9 mouse cellular contexts compared by ENCODE assay signal in the genomic region with DNA sequence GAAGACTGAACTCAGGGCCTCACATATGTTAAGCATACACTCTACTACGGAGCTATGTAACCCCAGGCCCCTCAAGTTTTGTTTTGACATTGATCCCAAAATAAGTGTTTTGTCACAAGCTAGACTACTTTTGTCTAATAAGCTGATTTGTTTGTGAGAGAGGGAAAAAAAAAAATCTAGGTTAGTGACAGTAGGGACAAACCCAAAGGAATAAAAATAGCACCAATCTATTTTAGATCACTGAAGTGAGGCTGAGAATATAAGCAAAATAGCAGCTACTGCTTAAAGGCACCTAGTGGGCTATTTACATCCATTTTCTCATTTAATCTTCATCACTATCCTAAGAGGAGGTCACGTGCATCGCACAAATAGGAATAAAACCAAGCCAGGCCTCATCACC. TPM values are rescaled to one million over a fixed set of nuclear protein-coding genes. Genes with fewer than 3 reads are reported as not detected.
DNase-seq lines count a peak whose midpoint lies in the region; ATAC-seq and TF ChIP-seq lines count a peak whose summit lies in the region.
"Had no signal": no experiment of that assay in that cellular context is flagged by ENCODE, and none has a peak within 500 bp of the region (broad histone marks: within the 10 kb centered on the region; RNA-seq: fewer than 3 reads in every experiment).

No protein-coding gene starts in this region.

- H3K27ac ChIP-seq in lung, postnatal 0 days (ENCODE audit: low read length), result no peak overlapping the region
- no peak overlapping the region for H3K27ac ChIP-seq in forebrain, embryonic 12.5 days
- H3K27ac ChIP-seq in limb, embryonic 13.5 days, result no peak overlapping the region; the same call in 1 of the 2 replicates
- no peak overlapping the region for H3K27ac ChIP-seq in stomach, embryonic 14.5 days (ENCODE audit: low read length)

- no peaks in the 10 kb centered on the region for H3K27me3 ChIP-seq in lung, postnatal 0 days (replicated peaks; ENCODE audit: insufficient read depth, low read length)
- H3K27me3 ChIP-seq in forebrain, embryonic 12.5 days, result no peaks in the 10 kb centered on the region; the same call in 1 of the 2 replicates
- no peaks in the 10 kb centered on the region for H3K27me3 ChIP-seq in limb, embryonic 13.5 days
- no peaks in the 10 kb centered on the region for H3K27me3 ChIP-seq in stomach, embryonic 14.5 days (ENCODE audit: control insufficient read depth, insufficient read depth, low read length)

- H3K4me2 ChIP-seq in lung, postnatal 0 days (replicated peaks; ENCODE audit: low read depth, low read length), result no peak overlapping the region
- peak overlapping the region; percentile 99 for H3K4me2 ChIP-seq in forebrain, embryonic 12.5 days
- peak overlapping the region; percentile 94 for H3K4me2 ChIP-seq in limb, embryonic 13.5 days (replicated peaks)
- peak overlapping the region; percentile 96 for H3K4me2 ChIP-seq in stomach, embryonic 14.5 days (replicated peaks; ENCODE audit: low read depth, low read length)

- H3K4me1 ChIP-seq in lung, postnatal 0 days (ENCODE audit: insufficient read depth, low read depth, low read length), result no peaks in the 10 kb centered on the region
- peaks cover 32% of the 10 kb centered on the region for H3K4me1 ChIP-seq in forebrain, embryonic 12.5 days
- H3K4me1 ChIP-seq in limb, embryonic 13.5 days, result peaks cover 26% of the 10 kb centered on the region
- H3K4me1 ChIP-seq in stomach, embryonic 14.5 days (ENCODE audit: control insufficient read depth, insufficient read depth, low read length), result peaks cover 10% of the 10 kb centered on the region; the same call in 1 of the 2 replicates

- no peak for DNase-seq in lung, postnatal 0 days (ENCODE audit: low spot score)
- no peak for DNase-seq in lung, adult 18-20 months
- DNase-seq in embryo, embryonic 9.5 days (ENCODE audit: extremely low spot score), result no peak
- DNase-seq in left cerebral cortex, postnatal 4 days, result no peak
- no peak for DNase-seq in left cerebral cortex, postnatal 25 days (ENCODE audit: low spot score in 2 of 2)
- DNase-seq: gastrocnemius, postnatal 14 days had no signal

- no peaks in the 10 kb centered on the region for H3K9me3 ChIP-seq in lung, postnatal 0 days (ENCODE audit: low read length)
- no peaks in the 10 kb centered on the region for H3K9me3 ChIP-seq in forebrain, embryonic 12.5 days
- H3K9me3 ChIP-seq in limb, embryonic 13.5 days, result no peaks in the 10 kb centered on the region
- no peaks in the 10 kb centered on the region for H3K9me3 ChIP-seq in stomach, embryonic 14.5 days (ENCODE audit: control insufficient read depth, low read depth, low read length)

- no peak for TF ChIP-seq CTCF in lung, postnatal 0 days (IDR thresholded peaks at IDR 0.05)

- ATAC-seq in lung, postnatal 0 days, result no peak
- ATAC-seq in forebrain, embryonic 12.5 days (ENCODE audit: low FRiP score), result no peak
- no peak for ATAC-seq in limb, embryonic 13.5 days (ENCODE audit: low FRiP score, low read depth)
- ATAC-seq in stomach, embryonic 14.5 days (ENCODE audit: insufficient number of reproducible peaks, insufficient read depth, low FRiP score, low read depth), result no peak

- no peak for TF ChIP-seq EP300 in lung, postnatal 0 days (IDR thresholded peaks at IDR 0.05)

- intact Hi-C loops in left cerebral cortex, postnatal 4 days (cut with DNase I), result no loop called here
- intact Hi-C loops in left cerebral cortex, postnatal 25 days (cut with DNase I), result loop anchor here (10.0 kb wide), 2 partner anchors 105 to 375 kb away; a partner anchor contains a TSS

- H3K36me3 ChIP-seq in lung, postnatal 0 days (ENCODE audit: insufficient read depth, low read length), result no peaks in the 10 kb centered on the region
- H3K36me3 ChIP-seq in forebrain, embryonic 12.5 days (replicated peaks), result peaks cover 13% of the 10 kb centered on the region; the same call in 1 of the 2 replicates
- peaks cover 17% of the 10 kb centered on the region for H3K36me3 ChIP-seq in limb, embryonic 13.5 days
- no peaks in the 10 kb centered on the region for H3K36me3 ChIP-seq in stomach, embryonic 14.5 days (ENCODE audit: control insufficient read depth, insufficient read depth, low read length)

- H3K9ac ChIP-seq in lung, postnatal 0 days (replicated peaks; ENCODE audit: low read depth), result peak overlapping the region; percentile 65; the same call in 1 of the 2 replicates
- peak overlapping the region; percentile 83 for H3K9ac ChIP-seq in forebrain, embryonic 12.5 days
- H3K9ac ChIP-seq in limb, embryonic 13.5 days, result peak overlapping the region; percentile 86
- H3K9ac ChIP-seq in stomach, embryonic 14.5 days (replicated peaks; ENCODE audit: low read depth, low read length), result peak overlapping the region; percentile 72; the same call in 1 of the 2 replicates

- no peak overlapping the region for H3K4me3 ChIP-seq in lung, postnatal 0 days (ENCODE audit: low read depth, low read length)
- H3K4me3 ChIP-seq in forebrain, embryonic 12.5 days (replicated peaks), result peak overlapping the region; percentile 66
- H3K4me3 ChIP-seq in limb, embryonic 13.5 days, result peak overlapping the region; percentile 73
- peak overlapping the region; percentile 79; the same call in 1 of the 2 replicates for H3K4me3 ChIP-seq in stomach, embryonic 14.5 days (ENCODE audit: low read depth, low read length)

- WGBS in lung, postnatal 0 days, result 77% methylated on average over 3 of the region's 3 CpGs
- 83% methylated on average over 3 of the region's 3 CpGs for WGBS in forebrain, embryonic 12.5 days
- WGBS in limb, embryonic 13.5 days, result 84% methylated on average over 3 of the region's 3 CpGs
- WGBS in stomach, embryonic 14.5 days, result 82% methylated on average over 3 of the region's 3 CpGs

RNA-seq across cellular contexts. Expression of a gene that starts 1.4 kb away (rescaled TPM):
- polyA plus RNA-seq in lung, postnatal 0 days (2015; fragmentation: Nextera tagmentation; extraction: Ambion mirVana), result 16.6 and 17.7 TPM in 2 replicates
- polyA plus RNA-seq in forebrain, embryonic 12.5 days (2016; fragmentation: Nextera tagmentation; extraction: Ambion mirVana), result 90.0 and 92.2 TPM in 2 replicates
- polyA plus RNA-seq in limb, embryonic 13.5 days (2015; fragmentation: Nextera tagmentation; extraction: Ambion mirVana), result 58.0 and 60.1 TPM in 2 replicates
- polyA plus RNA-seq in stomach, embryonic 14.5 days (2014; fragmentation: Nextera tagmentation; extraction: Ambion mirVana), result 59.4 and 59.6 TPM in 2 replicates
- total RNA-seq in left cerebral cortex, postnatal 4 days (2021), result 10 to 100 TPM; 45.6 to 49.9 TPM
- total RNA-seq in left cerebral cortex, postnatal 25 days (2021), result 10 to 100 TPM; 31.3 to 36.6 TPM

RNA-seq across cellular contexts. Expression of a gene that starts 22.2 kb away (rescaled TPM):
- polyA plus RNA-seq in lung, postnatal 0 days (2015; fragmentation: Nextera tagmentation; extraction: Ambion mirVana), result 889 and 976 TPM in 2 replicates
- 781 and 789 TPM in 2 replicates for polyA plus RNA-seq in forebrain, embryonic 12.5 days (2016; fragmentation: Nextera tagmentation; extraction: Ambion mirVana)
- polyA plus RNA-seq in limb, embryonic 13.5 days (2015; fragmentation: Nextera tagmentation; extraction: Ambion mirVana), result 734 and 747 TPM in 2 replicates
- 1,044 and 1,144 TPM in 2 replicates for polyA plus RNA-seq in stomach, embryonic 14.5 days (2014; fragmentation: Nextera tagmentation; extraction: Ambion mirVana)
- total RNA-seq in left cerebral cortex, postnatal 4 days (2021), result 100 to 1,000 TPM; 469 to 499 TPM
- 1,000 to 10,000 TPM; 1,203 to 1,264 TPM for total RNA-seq in left cerebral cortex, postnatal 25 days (2021)

RNA-seq across cellular contexts. Expression of a gene that starts 27.6 kb away (rescaled TPM):
- polyA plus RNA-seq in lung, postnatal 0 days (2015; fragmentation: Nextera tagmentation; extraction: Ambion mirVana), result 1.3 and 1.5 TPM in 2 replicates
- 88.6 and 89.4 TPM in 2 replicates for polyA plus RNA-seq in forebrain, embryonic 12.5 days (2016; fragmentation: Nextera tagmentation; extraction: Ambion mirVana)
- polyA plus RNA-seq in limb, embryonic 13.5 days (2015; fragmentation: Nextera tagmentation; extraction: Ambion mirVana), result 24.9 and 25.0 TPM in 2 replicates
- 8.4 and 10.2 TPM in 2 replicates for polyA plus RNA-seq in stomach, embryonic 14.5 days (2014; fragmentation: Nextera tagmentation; extraction: Ambion mirVana)
- total RNA-seq in left cerebral cortex, postnatal 4 days (2021), result 10 to 100 TPM; 29.7 to 30.4 TPM
- 10 to 100 TPM; 13.8 to 15.3 TPM for total RNA-seq in left cerebral cortex, postnatal 25 days (2021)

RNA-seq across cellular contexts. Expression of a gene that starts 33.5 kb away (rescaled TPM):
- polyA plus RNA-seq in lung, postnatal 0 days (2015; fragmentation: Nextera tagmentation; extraction: Ambion mirVana), result 107 and 119 TPM in 2 replicates
- polyA plus RNA-seq in forebrain, embryonic 12.5 days (2016; fragmentation: Nextera tagmentation; extraction: Ambion mirVana), result 220 and 238 TPM in 2 replicates
- 226 and 229 TPM in 2 replicates for polyA plus RNA-seq in limb, embryonic 13.5 days (2015; fragmentation: Nextera tagmentation; extraction: Ambion mirVana)
- polyA plus RNA-seq in stomach, embryonic 14.5 days (2014; fragmentation: Nextera tagmentation; extraction: Ambion mirVana), result 222 and 238 TPM in 2 replicates
- total RNA-seq in left cerebral cortex, postnatal 4 days (2021), result 100 to 1,000 TPM; 181 TPM
- 100 to 1,000 TPM; 258 to 270 TPM for total RNA-seq in left cerebral cortex, postnatal 25 days (2021)
